In the genomic region with DNA sequence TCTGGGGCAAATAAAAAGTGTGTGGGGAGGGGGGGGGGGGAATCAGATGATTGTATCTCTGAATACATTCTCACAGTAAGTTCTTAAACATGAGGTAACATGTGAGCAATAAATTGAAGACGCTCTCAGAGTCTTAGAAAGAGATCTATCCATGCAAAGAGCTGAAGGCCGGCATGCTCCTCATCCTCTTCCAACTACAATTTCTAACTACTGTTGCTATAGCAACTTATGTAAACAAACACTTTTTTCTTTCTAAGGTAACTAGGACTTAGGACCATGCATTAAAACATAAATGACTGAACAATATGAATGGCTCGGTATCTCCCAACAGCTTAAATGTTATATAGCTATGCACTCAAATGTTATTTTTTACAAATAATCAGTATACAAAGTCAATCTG, we compare ENCODE assay signal across 17 mouse cellular contexts.
DNase-seq lines count a peak whose midpoint lies in the region; ATAC-seq and TF ChIP-seq lines count a peak whose summit lies in the region.
"Had no signal": no experiment of that assay in that cellular context is flagged by ENCODE, and none has a peak within 500 bp of the region (broad histone marks: within the 10 kb centered on the region; RNA-seq: fewer than 3 reads in every experiment).

No protein-coding gene starts in this region.

- no peaks in the 10 kb centered on the region for H3K9me3 ChIP-seq in embryonic facial prominence, embryonic 10.5 days
- no peaks in the 10 kb centered on the region for H3K9me3 ChIP-seq in forebrain, embryonic 15.5 days
- no peaks in the 10 kb centered on the region for H3K9me3 ChIP-seq in hindbrain, postnatal 0 days (ENCODE audit: low read length)
- H3K9me3 ChIP-seq in neural tube, embryonic 13.5 days, result no peaks in the 10 kb centered on the region
- H3K9me3 ChIP-seq in lung, postnatal 0 days (ENCODE audit: low read length), result no peaks in the 10 kb centered on the region
- H3K9me3 ChIP-seq: heart, embryonic 13.5 days; liver, embryonic 13.5 days had no signal

- peak overlapping the region; percentile 61 for H3K4me2 ChIP-seq in forebrain, embryonic 15.5 days (replicated peaks)
- H3K4me2 ChIP-seq in hindbrain, postnatal 0 days (ENCODE audit: low read depth, low read length), result peak overlapping the region; percentile 59
- H3K4me2 ChIP-seq in neural tube, embryonic 13.5 days, result peak overlapping the region; percentile 69
- H3K4me2 ChIP-seq in lung, postnatal 0 days (replicated peaks; ENCODE audit: low read depth, low read length), result no peak overlapping the region
- H3K4me2 ChIP-seq: heart, embryonic 13.5 days; liver, embryonic 13.5 days had no signal

- peaks cover 29% of the 10 kb centered on the region for H3K4me1 ChIP-seq in embryonic facial prominence, embryonic 10.5 days
- H3K4me1 ChIP-seq in forebrain, embryonic 15.5 days, result peaks cover 61% of the 10 kb centered on the region
- peaks cover 26% of the 10 kb centered on the region; the same call in 1 of the 2 replicates for H3K4me1 ChIP-seq in hindbrain, postnatal 0 days (ENCODE audit: insufficient read depth, low read length)
- peaks cover 57% of the 10 kb centered on the region for H3K4me1 ChIP-seq in neural tube, embryonic 13.5 days (replicated peaks)
- H3K4me1 ChIP-seq in lung, postnatal 0 days (ENCODE audit: insufficient read depth, low read depth, low read length), result no peaks in the 10 kb centered on the region
- H3K4me1 ChIP-seq: heart, embryonic 13.5 days; liver, embryonic 13.5 days had no signal

- H3K36me3 ChIP-seq in embryonic facial prominence, embryonic 10.5 days (replicated peaks), result no peaks in the 10 kb centered on the region
- no peaks in the 10 kb centered on the region for H3K36me3 ChIP-seq in forebrain, embryonic 15.5 days
- no peaks in the 10 kb centered on the region for H3K36me3 ChIP-seq in hindbrain, postnatal 0 days (ENCODE audit: insufficient read depth, low read length)
- H3K36me3 ChIP-seq in neural tube, embryonic 13.5 days, result no peaks in the 10 kb centered on the region
- H3K36me3 ChIP-seq in lung, postnatal 0 days (ENCODE audit: insufficient read depth, low read length), result no peaks in the 10 kb centered on the region
- H3K36me3 ChIP-seq: heart, embryonic 13.5 days; liver, embryonic 13.5 days had no signal

- TF ChIP-seq EP300 in lung, postnatal 0 days (IDR thresholded peaks at IDR 0.05), result no peak

- H3K27me3 ChIP-seq in embryonic facial prominence, embryonic 10.5 days (replicated peaks; ENCODE audit: low read depth, poor library complexity, severe bottlenecking), result no peaks in the 10 kb centered on the region
- no peaks in the 10 kb centered on the region for H3K27me3 ChIP-seq in forebrain, embryonic 15.5 days
- no peaks in the 10 kb centered on the region for H3K27me3 ChIP-seq in hindbrain, postnatal 0 days (ENCODE audit: insufficient read depth, low read length)
- H3K27me3 ChIP-seq in neural tube, embryonic 13.5 days, result no peaks in the 10 kb centered on the region
- no peaks in the 10 kb centered on the region for H3K27me3 ChIP-seq in lung, postnatal 0 days (replicated peaks; ENCODE audit: insufficient read depth, low read length)

- no peak for TF ChIP-seq CTCF in hindbrain, postnatal 0 days (IDR thresholded peaks at IDR 0.05; ENCODE audit: low read depth)
- TF ChIP-seq CTCF in lung, postnatal 0 days (IDR thresholded peaks at IDR 0.05), result no peak

- H3K9ac ChIP-seq in forebrain, embryonic 15.5 days (replicated peaks), result peak overlapping the region; percentile 53; the same call in 1 of the 2 replicates
- no peak overlapping the region for H3K9ac ChIP-seq in hindbrain, postnatal 0 days (replicated peaks; ENCODE audit: low read length)
- peak overlapping the region; percentile 68 for H3K9ac ChIP-seq in neural tube, embryonic 13.5 days
- no peak overlapping the region for H3K9ac ChIP-seq in lung, postnatal 0 days (replicated peaks; ENCODE audit: low read depth)
- H3K9ac ChIP-seq: heart, embryonic 13.5 days; liver, embryonic 13.5 days had no signal

- 83% methylated on average over 3 of the region's 3 CpGs for WGBS in embryonic facial prominence, embryonic 10.5 days
- 19% methylated on average over 3 of the region's 3 CpGs for WGBS in forebrain, embryonic 15.5 days
- 37% methylated on average over 3 of the region's 3 CpGs for WGBS in hindbrain, postnatal 0 days
- WGBS in neural tube, embryonic 13.5 days, result 40% methylated on average over 3 of the region's 3 CpGs
- 76% methylated on average over 3 of the region's 3 CpGs for WGBS in lung, postnatal 0 days

- no peak for DNase-seq in embryonic facial prominence, embryonic 10.5 days (ENCODE audit: low spot score)
- peak; percentile 9 for DNase-seq in hindbrain, postnatal 0 days (ENCODE audit: low spot score)
- no peak for DNase-seq in right cerebral cortex, adult 18-20 months
- DNase-seq in lung, postnatal 0 days (ENCODE audit: low spot score), result no peak
- DNase-seq in MN1 (ENCODE audit: low spot score), result no peak
- DNase-seq: cerebellum, adult 11-12 months; gastrocnemius, postnatal 36 days; layer of hippocampus, adult 9-11 months; left cerebral cortex, postnatal 4 days; liver, embryonic 13.5 days; lung, postnatal 10 days; spleen, adult 18-20 months; thymus, postnatal 4 days had no signal

- 0 out of 2 replicates have a peak overlapping the region, but pooled peaks have one; percentile 48 for H3K27ac ChIP-seq in embryonic facial prominence, embryonic 10.5 days (replicated peaks)
- H3K27ac ChIP-seq in forebrain, embryonic 15.5 days (replicated peaks), result peak overlapping the region; percentile 99
- peak overlapping the region; percentile 91 for H3K27ac ChIP-seq in hindbrain, postnatal 0 days
- peak overlapping the region; percentile 99 for H3K27ac ChIP-seq in neural tube, embryonic 13.5 days (replicated peaks)
- no peak overlapping the region for H3K27ac ChIP-seq in lung, postnatal 0 days (ENCODE audit: low read length)
- H3K27ac ChIP-seq: heart, embryonic 13.5 days; kidney, postnatal 0 days; liver, embryonic 13.5 days had no signal

- no peak overlapping the region for H3K4me3 ChIP-seq in embryonic facial prominence, embryonic 10.5 days
- H3K4me3 ChIP-seq in forebrain, embryonic 15.5 days, result peak overlapping the region; percentile 27
- no peak overlapping the region for H3K4me3 ChIP-seq in hindbrain, postnatal 0 days (ENCODE audit: low read length)
- peak overlapping the region; percentile 29 for H3K4me3 ChIP-seq in neural tube, embryonic 13.5 days
- no peak overlapping the region for H3K4me3 ChIP-seq in lung, postnatal 0 days (ENCODE audit: low read depth, low read length)
- H3K4me3 ChIP-seq: heart, embryonic 13.5 days; liver, embryonic 13.5 days had no signal

- no peak for ATAC-seq in forebrain, embryonic 15.5 days (replicated peaks)
- no peak for ATAC-seq in hindbrain, postnatal 0 days
- ATAC-seq in neural tube, embryonic 13.5 days (ENCODE audit: low read depth), result no peak
- ATAC-seq in lung, postnatal 0 days, result no peak

Comparison
In these comparisons a context has a peak if more than half of its experiments do, and no peak if none do; other contexts are left out.
1. H3K4me3 ChIP-seq: peak in forebrain, embryonic 15.5 days (single experiment) and neural tube, embryonic 13.5 days (single experiment); none in embryonic facial prominence, embryonic 10.5 days (single experiment), hindbrain, postnatal 0 days (single experiment) and lung, postnatal 0 days (single experiment).
2. H3K9ac ChIP-seq: peak in forebrain, embryonic 15.5 days (single experiment) and neural tube, embryonic 13.5 days (single experiment); none in hindbrain, postnatal 0 days (single experiment) and lung, postnatal 0 days (single experiment).